Mouse (Mus musculus) heart, adult 2 months (tissue): ENCODE data around the gene Fam173a. TPM values are rescaled to one million over a fixed set of nuclear protein-coding genes. Genes with fewer than 3 reads are reported as not detected.

Experiments used
- DNase-seq, 2 experiments: peaks; one replicate each; pipeline ENCODE4 v3.0.0; 2021
- H3K27ac ChIP-seq: fragments of 200-600 bp; 2 replicates; pipeline ENCODE4 v1.8.1; 2022
- H3K27me3 ChIP-seq: fragments of 200-500 bp; 2 replicates; pipeline ENCODE4 v1.6.1; 2012; ENCODE audit warnings: mild to moderate bottlenecking, low read length, inconsistent platforms, mixed read lengths; ENCODE audit not compliant: control insufficient read depth, insufficient read depth
- H3K36me3 ChIP-seq: fragments of 200-500 bp; 2 replicates; pipeline ENCODE4 v1.6.1; 2012; ENCODE audit warnings: low read length, inconsistent platforms; ENCODE audit not compliant: control insufficient read depth, insufficient read depth
- H3K4me1 ChIP-seq: fragments of 200-500 bp; 2 replicates; pipeline ENCODE4 v1.6.1; 2011; ENCODE audit warnings: low read length; ENCODE audit not compliant: control insufficient read depth, insufficient read depth
- H3K4me3 ChIP-seq: fragments of 200-600 bp; 2 replicates; pipeline ENCODE4 v1.8.1; 2022
- H3K79me2 ChIP-seq: fragments of 200-500 bp; replicated peaks from 2 replicates; pipeline ENCODE4 v1.6.1; 2012; ENCODE audit warnings: mild to moderate bottlenecking, inconsistent platforms, low read length, moderate library complexity, mixed read lengths; ENCODE audit not compliant: control insufficient read depth, insufficient read depth
- H3K9ac ChIP-seq: fragments of 200-500 bp; 2 replicates; pipeline ENCODE4 v1.6.1; 2012; ENCODE audit warnings: low read depth, mild to moderate bottlenecking, control low read depth, inconsistent platforms, low read length, mixed read lengths
- CTCF ChIP-seq: fragments of 200-600 bp; IDR thresholded peaks from 2 replicates; pipeline ENCODE4 v1.8.1; 2022; ENCODE audit warnings: antibody characterized with exemption, mild to moderate bottlenecking, moderate library complexity
- EP300 ChIP-seq: fragments of 200-500 bp; IDR thresholded peaks from 2 replicates; pipeline ENCODE4 v1.6.1; 2011; ENCODE audit warnings: low read depth, low read length, control low read depth; ENCODE audit not compliant: insufficient read depth
- POLR2A ChIP-seq: fragments of 200-500 bp; IDR thresholded peaks from 2 replicates; pipeline ENCODE4 v1.6.1; 2011; ENCODE audit warnings: mild to moderate bottlenecking, low read depth, low read length, control low read depth; ENCODE audit not compliant: insufficient read depth
- WGBS: fragments of 180-500 bp; shearing (Covaris S2); methylation state at CpG from one replicate; pipeline ENCODE4 v1.1.7; 2018; 5-methylcytosine and 5-hydroxymethylcytosine counted together
- intact Hi-C: fragments of 180-260 bp; cut with DNase I; formaldehyde crosslinking; loops from one replicate; pipeline ENCODE4 v1.15.1; 2025
- polyA plus RNA-seq: library from polyadenylated mRNA; depleted of rRNA; stranded (reverse); fragments of >200 nt; gene quantifications from 2 replicates; pipeline ENCODE4 v1.2.3, GENCODE M21; 2012
- total RNA-seq, 2 experiments: library from RNA; stranded (reverse); gene quantifications; 2 replicates each; pipeline ENCODE4 v1.2.3; 2021

Gene Fam173a
- total and polyA plus RNA-seq, 3 experiments, result 30.8 to 63.6 (median 38.3) TPM

DNA sequence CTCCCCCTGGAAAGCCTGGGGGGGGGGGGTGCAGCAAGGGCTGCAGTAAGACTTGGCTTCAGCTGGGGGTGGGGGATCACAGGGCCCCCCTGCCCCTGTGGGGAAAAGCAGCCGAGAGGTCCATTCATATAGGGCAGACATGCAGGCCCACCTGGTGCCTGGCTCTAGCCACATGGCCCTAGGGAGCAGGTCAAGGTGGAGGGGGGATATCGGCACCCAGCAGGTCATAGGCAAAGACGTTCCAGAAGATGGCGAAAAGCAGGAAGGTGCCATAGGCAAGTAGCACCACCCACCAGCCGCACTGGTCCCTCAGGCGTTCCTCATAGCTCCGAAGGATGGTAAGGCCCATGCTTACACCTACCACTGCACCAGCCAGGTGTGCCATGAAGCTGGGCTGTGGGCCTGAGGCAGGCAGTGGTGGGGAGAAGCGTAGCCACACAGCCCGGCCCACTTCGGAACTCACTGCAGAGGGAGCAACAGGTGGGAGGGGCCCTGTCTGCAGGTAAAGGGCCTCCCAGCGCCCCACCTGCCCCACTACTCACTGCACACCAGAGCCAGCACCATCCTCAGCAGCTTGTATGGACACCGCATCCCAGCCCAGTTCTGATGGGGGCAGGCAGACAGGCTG is 42.0 kb upstream of the Fam173a start:
- no peak for TF ChIP-seq POLR2A
- TF ChIP-seq EP300, result no peak
- no peak for TF ChIP-seq CTCF
- H3K4me3 ChIP-seq, result peak overlapping the region; percentile 85; the same call in 1 of the 2 replicates

DNA sequence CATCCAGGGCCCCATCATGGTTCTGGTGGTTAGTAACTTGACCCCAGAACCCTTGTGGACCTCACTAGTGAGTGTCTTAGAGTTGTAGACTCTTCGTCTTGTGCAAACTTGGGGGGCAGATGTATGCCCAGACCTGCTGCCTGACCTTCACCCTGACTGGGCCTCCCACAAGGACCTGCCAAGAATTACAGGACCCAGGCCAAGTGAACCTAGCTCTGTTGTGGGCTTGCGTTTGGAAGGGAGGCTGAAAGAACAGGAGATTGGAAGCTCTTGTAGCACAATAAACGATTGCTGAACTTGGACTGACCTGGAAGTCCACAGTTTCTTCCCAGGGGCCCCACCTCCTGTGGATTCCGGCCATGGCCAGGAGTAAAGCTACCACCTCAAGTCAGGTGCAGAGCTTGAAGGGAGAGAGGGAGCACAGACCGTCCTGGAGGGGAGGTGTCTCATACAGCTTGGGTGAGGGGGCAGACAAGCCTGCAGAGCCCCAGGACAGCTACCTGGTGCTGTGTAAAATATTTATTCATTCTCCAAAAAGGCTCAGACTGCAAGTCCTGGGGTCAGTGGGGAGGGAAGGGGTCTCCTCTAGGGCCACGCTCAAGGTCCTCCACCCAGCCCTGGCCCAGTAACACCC is 41.4 kb upstream of the Fam173a start:
- TF ChIP-seq POLR2A, result no peak
- no peak for TF ChIP-seq CTCF
- H3K4me1 ChIP-seq, result peaks cover 26% of the 10 kb centered on the region
- peak; percentile 40 to 56 for DNase-seq
- H3K27ac ChIP-seq, result peak overlapping the region; percentile 100
- H3K4me3 ChIP-seq, result peak overlapping the region; percentile 85
- peaks cover 2% of the 10 kb centered on the region for H3K79me2 ChIP-seq
- no peaks in the 10 kb centered on the region for H3K27me3 ChIP-seq
- H3K9ac ChIP-seq, result peak overlapping the region; percentile 84
- no peaks in the 10 kb centered on the region; the same call in 1 of the 2 replicates for H3K36me3 ChIP-seq
- whole genome bisulfite sequencing, result 10% methylated on average over 6 of the region's 6 CpGs
- intact Hi-C loops, result loop anchor here (5.0 kb wide), 1 partner anchor 33 kb away; the partner anchor contains the start of gene Mcrip2

More for the DNA sequence above, 42.0 kb upstream of the Fam173a start:
- Histone ChIP-seq H3K9ac (0 out of 2 replicates have a peak overlapping the region, but pooled peaks have one; percentile 19), H3K27ac (peak overlapping the region; percentile 100; the same call in 1 of the 2 replicates), H3K27me3 (no peaks in the 10 kb centered on the region), H3K79me2 (peaks cover 2% of the 10 kb centered on the region), H3K36me3 (no peaks in the 10 kb centered on the region; the same call in 1 of the 2 replicates), H3K4me1 (peaks cover 26% of the 10 kb centered on the region)
- intact Hi-C loops, result loop anchor here (5.0 kb wide), 1 partner anchor 33 kb away; the partner anchor contains the start of gene Mcrip2
- DNase-seq, result no peak
- 83% methylated on average over 12 of the region's 12 CpGs for WGBS

DNA sequence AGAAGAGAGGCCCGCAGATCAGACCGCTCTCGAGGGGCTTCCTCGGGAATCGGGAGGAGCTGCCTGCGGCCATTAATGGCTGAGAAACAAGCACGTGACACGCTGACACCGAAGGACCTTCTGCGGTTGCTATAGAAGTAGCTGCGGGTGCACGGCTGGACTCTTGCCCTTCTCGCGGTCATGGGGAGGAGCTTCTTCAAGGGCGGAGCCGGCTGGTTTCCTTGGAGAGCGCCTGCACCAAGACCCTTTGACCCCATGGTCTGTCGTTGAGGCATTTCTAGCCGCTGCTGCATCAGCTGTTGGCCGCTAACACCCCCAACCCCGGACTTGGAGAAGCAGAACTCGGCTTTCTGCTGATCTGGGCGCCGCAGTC is 40.6 kb upstream of the Fam173a start, which contains the start of gene Stub1:
Stub1 (minus strand) TSS at position 114 of the 373 bp plus-strand sequence.
- Histone ChIP-seq H3K27me3 (no peaks in the 10 kb centered on the region), H3K4me3 (peak within 1 kb of the TSS; percentile 85), H3K79me2 (peaks cover 2% of the 10 kb centered on the region), H3K36me3 (no peaks in the 10 kb centered on the region; the same call in 1 of the 2 replicates), H3K9ac (peak within 1 kb of the TSS; percentile 85), H3K27ac (peak within 1 kb of the TSS; percentile 100), H3K4me1 (peaks cover 28% of the 10 kb centered on the region)
- under 1% methylated on average over 24 of the region's 24 CpGs for WGBS
- TF ChIP-seq POLR2A (no peak; the same call in none of the 2 replicates), EP300 (no peak), CTCF (no peak)
- intact Hi-C loops, result loop anchor here (5.0 kb wide), 1 partner anchor 34 kb away; the partner anchor contains the start of gene Mcrip2
- peak; percentile 93 to 94 for DNase-seq

DNA sequence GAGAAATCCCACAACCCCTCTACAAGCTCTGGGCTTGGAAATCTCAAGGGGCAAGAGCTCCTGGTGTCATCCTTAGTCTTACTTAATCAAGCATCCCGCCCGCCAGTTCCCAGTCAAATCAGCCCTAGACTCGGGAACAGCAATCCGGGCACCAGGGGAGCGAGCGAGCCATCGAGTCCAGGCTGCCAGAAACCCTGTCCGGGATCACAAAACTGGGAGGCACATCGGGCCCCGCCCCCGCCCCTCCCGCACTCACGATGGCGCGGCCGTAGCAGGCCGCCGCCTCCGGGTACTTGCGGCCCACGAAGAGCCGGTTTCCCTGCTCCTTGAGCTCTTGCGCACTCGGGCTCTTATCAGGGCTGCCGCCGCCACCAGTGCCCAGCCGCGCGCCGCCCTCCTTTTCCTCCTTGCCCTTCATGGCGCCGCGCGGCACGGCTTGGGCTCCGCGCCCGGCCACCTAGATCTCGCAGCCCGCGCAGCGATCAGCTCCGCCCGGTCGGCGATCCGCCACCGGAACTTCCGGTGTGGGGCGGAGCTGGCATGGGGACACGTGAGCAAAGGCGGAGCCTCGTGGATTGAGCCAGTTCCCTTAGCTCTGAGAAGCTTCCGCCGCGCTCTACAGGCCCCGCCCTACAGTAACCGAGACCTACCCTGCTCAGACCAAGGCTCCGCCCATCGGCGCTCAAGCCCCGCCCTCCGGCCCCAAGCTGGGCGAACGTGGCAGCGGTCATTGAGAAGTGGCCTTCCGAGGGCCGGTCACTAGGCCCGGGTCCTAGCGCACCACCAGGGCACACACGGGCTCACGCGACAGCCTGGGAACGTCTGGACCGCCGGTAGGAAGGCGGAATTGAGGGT is 40.0 kb upstream of the Fam173a start:
- no peaks in the 10 kb centered on the region; the same call in 1 of the 2 replicates for H3K36me3 ChIP-seq
- intact Hi-C loops, result loop anchor here (5.0 kb wide), 1 partner anchor 35 kb away; the partner anchor contains the start of gene Mcrip2
- TF ChIP-seq EP300 (0 out of 2 replicates have a peak, but pooled peaks have one; percentile 8), POLR2A (peak; percentile 83; the same call in 1 of the 2 replicates), CTCF (no peak)
- whole genome bisulfite sequencing, result under 1% methylated on average over 77 of the region's 77 CpGs
- peaks cover 2% of the 10 kb centered on the region for H3K79me2 ChIP-seq
- H3K27ac ChIP-seq, result peak overlapping the region; percentile 100
- H3K9ac ChIP-seq, result peak overlapping the region; percentile 85
- peak; percentile 100 for DNase-seq
- no peaks in the 10 kb centered on the region for H3K27me3 ChIP-seq
- peak overlapping the region; percentile 85 for H3K4me3 ChIP-seq
- peaks cover 26% of the 10 kb centered on the region for H3K4me1 ChIP-seq

DNA sequence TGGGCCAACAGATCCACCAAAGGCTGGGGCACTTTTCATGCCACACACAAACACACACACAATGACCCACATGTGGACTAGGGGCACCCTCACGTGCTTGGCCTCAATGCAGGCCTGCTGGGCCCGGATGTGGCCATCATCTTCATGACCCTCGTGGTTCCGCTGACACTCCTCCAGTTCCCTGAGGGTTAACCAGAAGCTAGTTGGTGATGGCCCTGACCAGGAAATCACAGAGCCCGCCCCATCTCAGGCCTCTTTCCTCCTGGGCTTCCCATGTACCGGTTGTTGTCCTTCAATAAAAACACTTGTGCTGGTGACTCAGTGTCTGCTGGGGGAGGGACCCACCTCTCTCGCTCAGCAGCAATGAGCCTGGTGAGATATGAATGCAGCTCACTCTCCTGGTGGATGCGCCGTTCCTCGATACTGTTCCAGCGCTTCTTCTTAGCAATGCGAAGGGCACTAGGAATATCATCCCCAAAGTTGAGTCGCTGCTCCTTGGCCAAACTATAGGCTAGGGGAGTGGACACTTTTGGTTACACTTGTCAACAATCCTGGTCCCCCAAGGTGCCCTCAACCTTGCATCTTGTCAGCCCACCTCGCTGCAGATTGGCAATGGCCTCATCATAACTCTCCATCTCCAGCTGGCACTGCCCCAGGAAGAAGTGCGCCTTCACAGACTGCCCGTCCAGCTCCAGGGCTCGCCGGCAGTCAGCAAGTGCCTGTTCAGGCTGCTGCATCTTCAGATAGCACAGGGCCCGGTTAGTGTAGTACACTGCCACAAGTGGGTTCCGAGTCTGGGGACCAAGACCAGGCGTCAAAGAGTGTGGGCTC is 39.0 kb upstream of the Fam173a start:
- intact Hi-C loops, result loop anchor here (5.0 kb wide), 1 partner anchor 36 kb away; the partner anchor contains the start of gene Mcrip2
- Histone ChIP-seq H3K9ac (peak overlapping the region; percentile 85), H3K36me3 (no peaks in the 10 kb centered on the region; the same call in 1 of the 2 replicates), H3K4me3 (peak overlapping the region; percentile 85), H3K4me1 (peaks cover 23% of the 10 kb centered on the region), H3K27ac (peak overlapping the region; percentile 100), H3K27me3 (no peaks in the 10 kb centered on the region), H3K79me2 (peaks cover 2% of the 10 kb centered on the region)
- DNase-seq, result no peak
- TF ChIP-seq POLR2A, result 0 out of 2 replicates have a peak, but pooled peaks have one; percentile 10
- TF ChIP-seq CTCF, result no peak
- WGBS, result 28% methylated on average over 21 of the region's 21 CpGs
